Mouse (Mus musculus): Measurements from ENCODE around the gene Acot12.

DNA sequence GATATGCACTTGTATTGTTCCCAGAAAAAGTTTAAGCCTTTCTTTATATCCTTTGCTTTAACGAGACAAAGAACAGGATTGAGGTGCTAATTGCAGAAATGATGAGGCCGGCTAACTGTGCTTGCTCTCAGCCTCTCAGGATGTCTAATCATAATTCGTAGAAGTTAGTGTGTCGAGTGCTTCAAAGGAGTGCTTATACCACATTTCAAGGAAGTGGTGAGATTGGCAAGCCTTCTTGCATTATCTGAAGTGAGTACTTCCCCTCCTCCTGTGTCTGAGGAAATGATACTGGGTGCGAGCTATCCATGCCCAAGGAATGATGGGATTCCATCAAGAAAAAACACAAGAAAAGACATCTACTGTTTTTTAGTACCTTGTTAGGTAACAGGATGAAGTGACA lies 73.4 kb downstream of the Acot12 start:
- TF ChIP-seq CTCF (IDR thresholded peaks at IDR 0.05) (no peak), EP300 (IDR thresholded peaks at IDR 0.05) (no peak)
